Mouse (Mus musculus): ENCODE results near the gene Cpeb2.

DNA sequence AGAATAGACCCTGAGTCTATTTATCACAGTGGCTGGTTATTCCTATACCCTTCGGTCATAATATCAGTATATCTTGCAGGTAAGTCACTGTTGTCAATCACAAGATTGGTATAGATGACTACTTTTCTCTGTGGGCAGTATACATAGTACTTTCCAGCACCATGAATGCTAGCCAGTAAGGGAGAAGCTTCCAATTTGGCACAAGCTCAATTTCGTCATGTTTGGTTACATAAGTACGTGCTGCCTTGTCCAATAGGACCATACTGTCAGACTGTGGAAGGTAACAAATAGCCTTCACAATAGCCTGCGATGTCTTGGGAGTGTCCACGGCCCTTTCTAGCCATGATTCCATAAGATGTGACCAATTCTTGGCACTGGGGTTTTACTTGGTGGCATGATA is 67.1 kb downstream of the Cpeb2 start:
- TF ChIP-seq CTCF (IDR thresholded peaks at IDR 0.05; ENCODE audit: control insufficient read depth, insufficient read depth, insufficient read length) (no peak), MYOG (IDR thresholded peaks at IDR 0.05; ENCODE audit: control insufficient read depth, extremely low read depth, insufficient read length) (no peak), MAX (IDR thresholded peaks at IDR 0.05) (no peak), FOSL1 (IDR thresholded peaks at IDR 0.05; ENCODE audit: insufficient read depth, low read length, poor library complexity, severe bottlenecking) (no peak)

All from C2C12 (cell line).